Mouse (Mus musculus) embryonic facial prominence, embryonic 15.5 days (tissue): Measurements from ENCODE around the gene Olfr316. TPM values are rescaled to one million over a fixed set of nuclear protein-coding genes. Genes with fewer than 3 reads are reported as not detected.
"Not testable (repeated sequence)": the region's sequence is repeated elsewhere in the genome, so short reads cannot be mapped to it uniquely, and the experiment has no call there.

Source experiments
- ATAC-seq: fragments of 200-750 bp; cut with Nextera tagmentation; 2 replicates; pipeline ENCODE4 v1.8.0; 2017; ENCODE audit warnings: low read depth, moderate TSS enrichment; ENCODE audit not compliant: insufficient number of reproducible peaks, low FRiP score, low TSS enrichment
- H3K27ac ChIP-seq: fragments of 300-500 bp; sonication (generic); replicated peaks from 2 replicates; pipeline ENCODE4 v1.5.1; 2015; ENCODE audit warnings: mild to moderate bottlenecking, inconsistent platforms
- H3K27me3 ChIP-seq: fragments of 300-500 bp; sonication (generic); 2 replicates; pipeline ENCODE4 v1.6.1; 2015; ENCODE audit warnings: inconsistent platforms
- H3K36me3 ChIP-seq: fragments of 300-500 bp; sonication (generic); 2 replicates; pipeline ENCODE4 v1.6.1; 2015; ENCODE audit warnings: mild to moderate bottlenecking, inconsistent platforms
- H3K4me1 ChIP-seq: fragments of 300-500 bp; sonication (generic); 2 replicates; pipeline ENCODE4 v1.6.1; 2015; ENCODE audit warnings: inconsistent platforms
- H3K4me2 ChIP-seq: fragments of 300-500 bp; sonication (generic); replicated peaks from 2 replicates; pipeline ENCODE4 v1.6.1; 2015; ENCODE audit warnings: mild to moderate bottlenecking, inconsistent platforms
- H3K4me3 ChIP-seq: fragments of 300-500 bp; sonication (generic); replicated peaks from 2 replicates; pipeline ENCODE4 v1.5.1; 2015; ENCODE audit warnings: mild to moderate bottlenecking, inconsistent platforms
- H3K9ac ChIP-seq: fragments of 300-500 bp; sonication (generic); 2 replicates; pipeline ENCODE4 v1.6.1; 2015; ENCODE audit warnings: inconsistent platforms
- H3K9me3 ChIP-seq: fragments of 300-500 bp; sonication (generic); replicated peaks from 2 replicates; pipeline ENCODE4 v1.6.1; 2016; ENCODE audit warnings: inconsistent platforms
- WGBS: fragments of 180-500 bp; shearing (Covaris S2); methylation state at CpG from one replicate; pipeline ENCODE4 v1.1.7; 2015; 5-methylcytosine and 5-hydroxymethylcytosine counted together
- polyA plus RNA-seq: library from polyadenylated mRNA; unstranded; fragments of >200 nt; fragmentation: Nextera tagmentation; extraction: Ambion mirVana; gene quantifications from 2 replicates; pipeline ENCODE4 v1.2.1, GENCODE M21; 2015

Olfr316 gene
- polyA plus RNA-seq = 0.16 TPM in 1 of 2 replicates, not detected in the other

- Histone ChIP-seq H3K4me2 (no peak within 1 kb of the TSS), H3K9me3 (no peaks in the 10 kb centered on the region), H3K36me3 (no peaks in the 10 kb centered on the region), H3K27ac (no peak within 1 kb of the TSS), H3K4me1 (no peaks in the 10 kb centered on the region), H3K27me3 (no peaks in the 10 kb centered on the region), H3K4me3 (no peak within 1 kb of the TSS), H3K9ac (no peak within 1 kb of the TSS)
- 78% methylated on average over 2 of the region's 2 CpGs for WGBS
- no peak for ATAC-seq
Observed at GRCm38 (mm10) chr11:58752434-58752833, at the start of gene Olfr316. Olfr316 (plus strand) TSS chr11:58752734.

- Histone ChIP-seq H3K36me3 (no peaks in the 10 kb centered on the region), H3K27ac (no peak overlapping the region), H3K9ac (no peak overlapping the region), H3K27me3 (no peaks in the 10 kb centered on the region), H3K4me1 (no peaks in the 10 kb centered on the region), H3K4me2 (no peak overlapping the region), H3K9me3 (no peaks in the 10 kb centered on the region), H3K4me3 (no peak overlapping the region)
- ATAC-seq = no peak
- WGBS = 77% methylated on average over 11 of the region's 11 CpGs
Observed at GRCm38 (mm10) chr11:58709086-58709485, 43.4 kb upstream of the Olfr316 start.

- ATAC-seq, H3K9me3 ChIP-seq, H3K36me3 ChIP-seq, H3K27me3 ChIP-seq, H3K4me3 ChIP-seq, H3K4me1 ChIP-seq, H3K9ac ChIP-seq, H3K27ac ChIP-seq, H3K4me2 ChIP-seq: not testable (repeated sequence)
- WGBS = 85% methylated on average over 7 of the region's 7 CpGs
Observed at GRCm38 (mm10) chr11:58717723-58718122, 34.8 kb upstream of the Olfr316 start.

GRCm38 (mm10) chr11:58719701-58720100 is 32.8 kb upstream of the Olfr316 start:
- no peaks in the 10 kb centered on the region for H3K27me3 ChIP-seq
- H3K36me3 ChIP-seq = no peaks in the 10 kb centered on the region
- ATAC-seq = no peak
- 84% methylated on average over 4 of the region's 4 CpGs for WGBS
- H3K4me3 ChIP-seq = no peak overlapping the region
- no peak overlapping the region for H3K27ac ChIP-seq
- no peaks in the 10 kb centered on the region for H3K9me3 ChIP-seq
- no peaks in the 10 kb centered on the region for H3K4me1 ChIP-seq
- H3K4me2 ChIP-seq = no peak overlapping the region
- no peak overlapping the region for H3K9ac ChIP-seq

- no peaks in the 10 kb centered on the region for H3K36me3 ChIP-seq
- H3K27me3 ChIP-seq = no peaks in the 10 kb centered on the region
- no peaks in the 10 kb centered on the region for H3K9me3 ChIP-seq
- no peaks in the 10 kb centered on the region for H3K4me1 ChIP-seq
- H3K4me3 ChIP-seq = no peak within 1 kb of the TSS
- no peak within 1 kb of the TSS for H3K9ac ChIP-seq
- H3K4me2 ChIP-seq = no peak within 1 kb of the TSS
- no peak for ATAC-seq
- H3K27ac ChIP-seq = no peak within 1 kb of the TSS
Observed at GRCm38 (mm10) chr11:58723914-58724313, 28.6 kb upstream of the Olfr316 start, which contains the start of gene Olfr318. Olfr318 (minus strand) TSS chr11:58724014.

GRCm38 (mm10) chr11:58727896-58728650 is 24.5 kb upstream of the Olfr316 start:
- not testable (repeated sequence) for ATAC-seq, H3K4me2 ChIP-seq, H3K27me3 ChIP-seq, H3K9ac ChIP-seq, H3K4me1 ChIP-seq, H3K4me3 ChIP-seq, H3K36me3 ChIP-seq, H3K27ac ChIP-seq, H3K9me3 ChIP-seq
- WGBS = 74% methylated on average over 6 of the region's 6 CpGs

- 44% methylated on average over 3 of the region's 3 CpGs for WGBS
Observed at GRCm38 (mm10) chr11:58733372-58733771, 19.2 kb upstream of the Olfr316 start.

GRCm38 (mm10) chr11:58738792-58739262 is 13.7 kb upstream of the Olfr316 start, which contains the start of gene Olfr317:
Olfr317 (minus strand) TSS chr11:58739212.
- 67% methylated on average over 4 of the region's 4 CpGs for WGBS
- no peak within 1 kb of the TSS for H3K4me3 ChIP-seq
- no peaks in the 10 kb centered on the region for H3K9me3 ChIP-seq
- H3K9ac ChIP-seq = no peak within 1 kb of the TSS
- H3K4me1 ChIP-seq = no peaks in the 10 kb centered on the region
- no peak within 1 kb of the TSS for H3K27ac ChIP-seq
- H3K4me2 ChIP-seq = no peak within 1 kb of the TSS
- no peaks in the 10 kb centered on the region for H3K36me3 ChIP-seq
- no peaks in the 10 kb centered on the region for H3K27me3 ChIP-seq
- no peak for ATAC-seq

More at GRCm38 (mm10) chr11:58733372-58733771, 19.2 kb upstream of the Olfr316 start:
- ATAC-seq = no peak
- no peak overlapping the region for H3K4me2 ChIP-seq
- no peak overlapping the region for H3K9ac ChIP-seq
- H3K27ac ChIP-seq = no peak overlapping the region
- H3K27me3 ChIP-seq = no peaks in the 10 kb centered on the region
- no peaks in the 10 kb centered on the region for H3K9me3 ChIP-seq
- no peak overlapping the region for H3K4me3 ChIP-seq
- no peaks in the 10 kb centered on the region for H3K4me1 ChIP-seq
- H3K36me3 ChIP-seq = no peaks in the 10 kb centered on the region

GRCm38 (mm10) chr11:58751096-58751495 is 1.4 kb upstream of the Olfr316 start:
- not testable (repeated sequence) for H3K9ac ChIP-seq, H3K4me3 ChIP-seq, H3K9me3 ChIP-seq, ATAC-seq, H3K36me3 ChIP-seq, H3K4me2 ChIP-seq, H3K4me1 ChIP-seq, H3K27ac ChIP-seq, H3K27me3 ChIP-seq
- 90% methylated on average over 18 of the region's 18 CpGs for WGBS

GRCm38 (mm10) chr11:58772888-58773287 is 20.4 kb downstream of the Olfr316 start, which contains the start of gene Olfr315:
Olfr315 (plus strand) TSS chr11:58773188.
- ATAC-seq = no peak

GRCm38 (mm10) chr11:58782480-58783089 is 30.1 kb downstream of the Olfr316 start, which contains the start of gene Olfr314:
Olfr314 (plus strand) TSS chr11:58782952.
- no peak within 1 kb of the TSS for H3K4me2 ChIP-seq
- H3K27me3 ChIP-seq = no peaks in the 10 kb centered on the region
- WGBS = 69% methylated on average over 6 of the region's 6 CpGs
- H3K27ac ChIP-seq = no peak within 1 kb of the TSS
- no peaks in the 10 kb centered on the region for H3K36me3 ChIP-seq
- no peak within 1 kb of the TSS for H3K9ac ChIP-seq
- no peak within 1 kb of the TSS for H3K4me3 ChIP-seq
- ATAC-seq = no peak
- H3K4me1 ChIP-seq = no peaks in the 10 kb centered on the region
- H3K9me3 ChIP-seq = no peaks in the 10 kb centered on the region

More at GRCm38 (mm10) chr11:58772888-58773287, 20.4 kb downstream of the Olfr316 start, which contains the start of gene Olfr315:
- Histone ChIP-seq H3K4me1 (no peaks in the 10 kb centered on the region), H3K9ac (no peak within 1 kb of the TSS), H3K27me3 (no peaks in the 10 kb centered on the region), H3K36me3 (no peaks in the 10 kb centered on the region), H3K27ac (no peak within 1 kb of the TSS), H3K9me3 (no peaks in the 10 kb centered on the region), H3K4me2 (no peak within 1 kb of the TSS), H3K4me3 (no peak within 1 kb of the TSS)
